Mouse (Mus musculus): ENCODE data around the gene Cage1. TPM values are rescaled to one million over a fixed set of nuclear protein-coding genes. Genes with fewer than 3 reads are reported as not detected.

The Cage1 gene
- total RNA-seq, 2 experiments from 2014 or later: 1.9 to 2.2 TPM

GRCm38 (mm10) chr13:37965126-37965914 is 71.5 kb downstream of the Cage1 start:
- no peak for DNase-seq

GRCm38 (mm10) chr13:37964128-37965087 is 72.5 kb downstream of the Cage1 start:
- no peak for DNase-seq

GRCm38 (mm10) chr13:37963354-37964007 is 73.4 kb downstream of the Cage1 start:
- DNase-seq: peak; percentile 88

- DNase-seq: no peak
These were observed 74.3 kb downstream of the Cage1 start for GRCm38 (mm10) chr13:37962541-37962940.

- DNase-seq: no peak
These were observed 76.9 kb downstream of the Cage1 start for GRCm38 (mm10) chr13:37959936-37960335.

- DNase-seq: no peak
These were observed 77.5 kb downstream of the Cage1 start for GRCm38 (mm10) chr13:37959239-37959907.

GRCm38 (mm10) chr13:37958498-37959238 is 78.2 kb downstream of the Cage1 start:
- DNase-seq: no peak

Small RNA genes within 50 kb of the gene (microRNA-seq; reads per million reads assigned to microRNA genes)
- gene Gm27387: 0 reads per million in 2 experiments

Other genes starting within 250 kb of the Cage1 start
- 10 to 100 TPM; 93.1 to 98.7 TPM for gene Ssr1, start 42.9 kb downstream of the Cage1 start, total RNA-seq (2021)
- 10 to 100 TPM; 20.7 to 20.8 TPM for gene Riok1, start 74 bp downstream of the Cage1 start, total RNA-seq (2021)
- gene Dsp, start 114.2 kb upstream of the Cage1 start, total RNA-seq (2021): 100 to 1,000 TPM; 361 to 388 TPM
- 10 to 100 TPM; 12.5 to 14.1 TPM for gene Snrnp48, start 167.9 kb upstream of the Cage1 start, total RNA-seq (2021)